Mouse (Mus musculus) myocyte (in vitro differentiated cells): ENCODE data around the gene Krt1. TPM values are rescaled to one million over a fixed set of nuclear protein-coding genes. Genes with fewer than 3 reads are reported as not detected.

Source experiments
- H3K27me3 ChIP-seq: one replicate; pipeline ENCODE4 v1.6.1; 2011; ENCODE audit not compliant: control insufficient read depth, insufficient read depth, insufficient read length
- H3K36me3 ChIP-seq: one replicate; pipeline ENCODE4 v1.6.1; 2011; ENCODE audit not compliant: control insufficient read depth, insufficient read depth
- H3K4me2 ChIP-seq: one replicate; pipeline ENCODE4 v1.6.1; 2011; ENCODE audit warnings: low read depth, control low read depth
- H3K4me3 ChIP-seq: one replicate; pipeline ENCODE4 v1.5.1; 2011; ENCODE audit warnings: mild to moderate bottlenecking, control low read depth, moderate library complexity
- H3K79me2 ChIP-seq: one replicate; pipeline ENCODE4 v1.6.1; 2011; ENCODE audit not compliant: control insufficient read depth, insufficient read depth
- H3ac ChIP-seq: one replicate; pipeline ENCODE4 v1.6.1; 2011; ENCODE audit not compliant: control insufficient read depth, insufficient read length
- CEBPB ChIP-seq: IDR thresholded peaks from 2 replicates; pipeline ENCODE4 v1.6.1; 2011; ENCODE audit warnings: mild to moderate bottlenecking, moderate library complexity; ENCODE audit not compliant: poor library complexity, insufficient read depth, severe bottlenecking
- E2F4 ChIP-seq: IDR thresholded peaks from one replicate; pipeline ENCODE4 v1.6.1; 2011; ENCODE audit warnings: mild to moderate bottlenecking, control low read depth, moderate library complexity; ENCODE audit not compliant: insufficient read depth
- MAX ChIP-seq: IDR thresholded peaks from one replicate; pipeline ENCODE4 v1.6.1; 2011; ENCODE audit warnings: low read depth, mild to moderate bottlenecking, control low read depth
- MYOD1 ChIP-seq, 3 experiments: IDR thresholded peaks; one replicate each; pipeline ENCODE4 v1.6.1; 2011; ENCODE audit warnings: control low read depth in 2 of 3, low read depth in 2 of 3, mild to moderate bottlenecking in 2 of 3, moderate library complexity in 1 of 3; ENCODE audit not compliant: insufficient read length in 2 of 3, control insufficient read depth in 1 of 3
- MYOG ChIP-seq, 3 experiments: IDR thresholded peaks; one replicate each; pipeline ENCODE4 v1.6.1; 2011; ENCODE audit warnings: control low read depth in 2 of 3, low read depth in 2 of 3, mild to moderate bottlenecking in 2 of 3; ENCODE audit not compliant: insufficient read length in 2 of 3, control insufficient read depth in 1 of 3, insufficient read depth in 1 of 3
- POLR2A ChIP-seq: IDR thresholded peaks from one replicate; pipeline ENCODE4 v1.6.1; 2011; ENCODE audit warnings: low read depth, mild to moderate bottlenecking, control low read depth, moderate library complexity; ENCODE audit not compliant: insufficient read length
- POLR2AphosphoS2 ChIP-seq: IDR thresholded peaks from one replicate; pipeline ENCODE4 v1.6.1; 2011; ENCODE audit warnings: low read depth, control low read depth; ENCODE audit not compliant: insufficient read length
- REST ChIP-seq: IDR thresholded peaks from one replicate; pipeline ENCODE4 v1.6.1; 2011; ENCODE audit warnings: mild to moderate bottlenecking, control low read depth, moderate library complexity; ENCODE audit not compliant: insufficient read depth, insufficient read length
- SRF ChIP-seq: IDR thresholded peaks from one replicate; pipeline ENCODE4 v1.6.1; 2011; ENCODE audit warnings: low read depth; ENCODE audit not compliant: control insufficient read depth, insufficient read length
- TCF12 ChIP-seq: IDR thresholded peaks from one replicate; pipeline ENCODE4 v1.6.1; 2011; ENCODE audit warnings: mild to moderate bottlenecking, control low read depth; ENCODE audit not compliant: poor library complexity, insufficient read depth, severe bottlenecking
- TCF3 ChIP-seq: IDR thresholded peaks from one replicate; pipeline ENCODE4 v1.6.1; 2011; ENCODE audit warnings: low read depth, control low read depth; ENCODE audit not compliant: insufficient read length
- USF1 ChIP-seq: IDR thresholded peaks from one replicate; pipeline ENCODE4 v1.6.1; 2011; ENCODE audit warnings: low read depth, mild to moderate bottlenecking, control low read depth, moderate library complexity
- polyA plus RNA-seq: library from polyadenylated mRNA; unstranded; fragments of >200 nt; fragmentation: generic; extraction: Trizol; gene quantifications from one replicate; pipeline ENCODE4 v1.2.1, GENCODE M21; 2012; ENCODE audit warnings: missing spikeins

Gene Krt1
- polyA plus RNA-seq, 1 experiment = not detected

GRCm38 (mm10) chr15:101874383-101874782, 23.8 kb upstream of the Krt1 start:
- no peak overlapping the region for H3K4me2 ChIP-seq
- H3K79me2 ChIP-seq = no peaks in the 10 kb centered on the region
- no peaks in the 10 kb centered on the region for H3K36me3 ChIP-seq
- H3K4me3 ChIP-seq = no peak overlapping the region
- TF ChIP-seq E2F4 = no peak
- no peak for TF ChIP-seq MAX
- TF ChIP-seq MYOD1 (IDR thresholded peaks at IDR 0.05; ENCODE audit: control insufficient read depth in 1 of 3, insufficient read length in 2 of 3, low read depth in 2 of 3) = no peak
- TF ChIP-seq POLR2A = no peak
- TF ChIP-seq POLR2AphosphoS2 = no peak
- no peak for TF ChIP-seq USF1
- no peak for TF ChIP-seq TCF12
- TF ChIP-seq SRF = no peak
- H3ac ChIP-seq = no peak overlapping the region
- peaks cover 44% of the 10 kb centered on the region for H3K27me3 ChIP-seq

- Histone ChIP-seq H3K4me3 (no peak overlapping the region), H3K27me3 (peaks cover 56% of the 10 kb centered on the region), H3ac (no peak overlapping the region), H3K4me2 (no peak overlapping the region), H3K79me2 (no peaks in the 10 kb centered on the region), H3K36me3 (no peaks in the 10 kb centered on the region)
- TF ChIP-seq TCF3 (no peak), TCF12 (no peak), MAX (no peak), POLR2AphosphoS2 (no peak), POLR2A (no peak), USF1 (no peak), SRF (no peak), CEBPB (no peak)
Observed at GRCm38 (mm10) chr15:101873231-101873630, 22.6 kb upstream of the Krt1 start.

- TF ChIP-seq MYOG (IDR thresholded peaks at IDR 0.05; ENCODE audit: control insufficient read depth in 1 of 3, insufficient read depth in 1 of 3, insufficient read length in 2 of 3, low read depth in 2 of 3) = no peak
- no peak for TF ChIP-seq USF1
- TF ChIP-seq E2F4 = no peak
- no peak for TF ChIP-seq TCF12
- no peak for TF ChIP-seq REST
- TF ChIP-seq MAX = no peak
- no peak for TF ChIP-seq POLR2AphosphoS2
- TF ChIP-seq TCF3 = no peak
- no peak for TF ChIP-seq SRF
- Histone ChIP-seq H3K4me2 (no peak within 1 kb of the TSS), H3K36me3 (no peaks in the 10 kb centered on the region), H3K27me3 (peaks cover 79% of the 10 kb centered on the region), H3K4me3 (no peak within 1 kb of the TSS), H3K79me2 (no peaks in the 10 kb centered on the region), H3ac (no peak within 1 kb of the TSS)
Observed at GRCm38 (mm10) chr15:101869431-101869830, 18.8 kb upstream of the Krt1 start, which contains the start of gene Krt77. Krt77 (minus strand) TSS chr15:101869705.

GRCm38 (mm10) chr15:101866754-101867153, 16.2 kb upstream of the Krt1 start:
- Histone ChIP-seq H3K79me2 (no peaks in the 10 kb centered on the region), H3K4me3 (no peak overlapping the region), H3K36me3 (no peaks in the 10 kb centered on the region), H3ac (no peak overlapping the region), H3K4me2 (no peak overlapping the region), H3K27me3 (peaks cover 81% of the 10 kb centered on the region)
- no peak for TF ChIP-seq TCF12
- TF ChIP-seq REST = no peak
- no peak for TF ChIP-seq USF1

GRCm38 (mm10) chr15:101860421-101861130, 10.0 kb upstream of the Krt1 start:
- no peaks in the 10 kb centered on the region for H3K36me3 ChIP-seq
- no peak overlapping the region for H3K4me3 ChIP-seq
- H3K79me2 ChIP-seq = no peaks in the 10 kb centered on the region
- TF ChIP-seq MAX (no peak), USF1 (no peak), POLR2AphosphoS2 (no peak), TCF3 (no peak), REST (no peak), MYOD1 (IDR thresholded peaks at IDR 0.05; ENCODE audit: control insufficient read depth in 1 of 3, insufficient read length in 2 of 3, low read depth in 2 of 3) (no peak), TCF12 (no peak), E2F4 (no peak), POLR2A (no peak), CEBPB (no peak), SRF (no peak), MYOG (IDR thresholded peaks at IDR 0.05; ENCODE audit: control insufficient read depth in 1 of 3, insufficient read depth in 1 of 3, insufficient read length in 2 of 3, low read depth in 2 of 3) (no peak)
- no peak overlapping the region for H3ac ChIP-seq
- H3K4me2 ChIP-seq = no peak overlapping the region
- peaks cover 77% of the 10 kb centered on the region for H3K27me3 ChIP-seq
